Mouse (Mus musculus): ENCODE data around the gene Slc19a2. TPM values are rescaled to one million over a fixed set of nuclear protein-coding genes. Genes with fewer than 3 reads are reported as not detected.

Slc19a2 gene
- total RNA-seq, 1 experiment = 93.3 TPM

GRCm38 (mm10) chr1:164235078-164235477 is 13.8 kb upstream of the Slc19a2 start:
- no peak for DNase-seq (ENCODE audit: low read depth, low spot score)
- H3K27ac ChIP-seq (ENCODE audit: insufficient read depth, low read depth, low read length, poor library complexity, severe bottlenecking) = no peak overlapping the region
- H3K9ac ChIP-seq (ENCODE audit: insufficient read depth, low read depth, low read length, poor library complexity, severe bottlenecking) = no peak overlapping the region
- no peaks in the 10 kb centered on the region for H3K4me1 ChIP-seq (ENCODE audit: control insufficient read depth in 2 of 2, insufficient read depth in 2 of 2, low read length in 2 of 2, poor library complexity in 1 of 2)
- H3K9me3 ChIP-seq (ENCODE audit: control insufficient read depth, insufficient read depth, low read depth, low read length) = no peaks in the 10 kb centered on the region
- no peak overlapping the region for H3K4me3 ChIP-seq (ENCODE audit: insufficient read depth in 1 of 2, low read depth in 1 of 2, low read length in 2 of 2, poor library complexity in 1 of 2, severe bottlenecking in 1 of 2)
- TF ChIP-seq CHD2 (IDR thresholded peaks at IDR 0.05; ENCODE audit: low read depth, low read length) = no peak
- TF ChIP-seq ZNF384 (IDR thresholded peaks at IDR 0.05; ENCODE audit: low read depth, low read length) = no peak
- no peak for TF ChIP-seq HCFC1 (IDR thresholded peaks at IDR 0.05; ENCODE audit: borderline replicate concordance, insufficient read depth, low read length)
- TF ChIP-seq MAFK (IDR thresholded peaks at IDR 0.05; ENCODE audit: insufficient read depth, low read depth, low read length) = no peak
- no peak for TF ChIP-seq ZC3H11A (IDR thresholded peaks at IDR 0.05; ENCODE audit: borderline replicate concordance, low read depth, low read length)
- in situ Hi-C loops (cut with MboI; ENCODE audit: low sequenced_read_pairs in 2 of 2, unreplicated experiment in 2 of 2) = no loop called here
- H3K36me3 ChIP-seq (ENCODE audit: control insufficient read depth, insufficient read depth, low read length, poor library complexity, severe bottlenecking) = no peaks in the 10 kb centered on the region

GRCm38 (mm10) chr1:164236078-164236477 is 12.8 kb upstream of the Slc19a2 start:
- DNase-seq (ENCODE audit: low read depth, low spot score) = no peak
- no peak overlapping the region for H3K4me3 ChIP-seq (ENCODE audit: insufficient read depth in 1 of 2, low read depth in 1 of 2, low read length in 2 of 2, poor library complexity in 1 of 2, severe bottlenecking in 1 of 2)

GRCm38 (mm10) chr1:164241494-164241893 is 7.4 kb upstream of the Slc19a2 start:
- Histone ChIP-seq H3K4me3 (ENCODE audit: insufficient read depth in 1 of 2, low read depth in 1 of 2, low read length in 2 of 2, poor library complexity in 1 of 2, severe bottlenecking in 1 of 2) (no peak overlapping the region), H3K27ac (ENCODE audit: insufficient read depth, low read depth, low read length, poor library complexity, severe bottlenecking) (no peak overlapping the region), H3K4me1 (ENCODE audit: control insufficient read depth in 2 of 2, insufficient read depth in 2 of 2, low read length in 2 of 2, poor library complexity in 1 of 2) (no peaks in the 10 kb centered on the region), H3K9me3 (ENCODE audit: control insufficient read depth, insufficient read depth, low read depth, low read length) (no peaks in the 10 kb centered on the region), H3K9ac (ENCODE audit: insufficient read depth, low read depth, low read length, poor library complexity, severe bottlenecking) (no peak overlapping the region), H3K36me3 (ENCODE audit: control insufficient read depth, insufficient read depth, low read length, poor library complexity, severe bottlenecking) (no peaks in the 10 kb centered on the region)
- no peak for DNase-seq (ENCODE audit: low read depth, low spot score)
- in situ Hi-C loops (cut with MboI; ENCODE audit: low sequenced_read_pairs in 2 of 2, unreplicated experiment in 2 of 2) = no loop called here
- TF ChIP-seq MAFK (IDR thresholded peaks at IDR 0.05; ENCODE audit: insufficient read depth, low read depth, low read length) (peak; percentile 97), CHD2 (IDR thresholded peaks at IDR 0.05; ENCODE audit: low read depth, low read length) (no peak)

More at GRCm38 (mm10) chr1:164236078-164236477, 12.8 kb upstream of the Slc19a2 start:
- H3K9me3 ChIP-seq (ENCODE audit: control insufficient read depth, insufficient read depth, low read depth, low read length) = no peaks in the 10 kb centered on the region
- no peaks in the 10 kb centered on the region for H3K4me1 ChIP-seq (ENCODE audit: control insufficient read depth in 2 of 2, insufficient read depth in 2 of 2, low read length in 2 of 2, poor library complexity in 1 of 2)
- H3K27ac ChIP-seq (ENCODE audit: insufficient read depth, low read depth, low read length, poor library complexity, severe bottlenecking) = no peak overlapping the region
- TF ChIP-seq ZC3H11A (IDR thresholded peaks at IDR 0.05; ENCODE audit: borderline replicate concordance, low read depth, low read length) (no peak), CHD2 (IDR thresholded peaks at IDR 0.05; ENCODE audit: low read depth, low read length) (no peak), MAFK (IDR thresholded peaks at IDR 0.05; ENCODE audit: insufficient read depth, low read depth, low read length) (no peak), HCFC1 (IDR thresholded peaks at IDR 0.05; ENCODE audit: borderline replicate concordance, insufficient read depth, low read length) (no peak), ZNF384 (IDR thresholded peaks at IDR 0.05; ENCODE audit: low read depth, low read length) (no peak)
- in situ Hi-C loops (cut with MboI; ENCODE audit: low sequenced_read_pairs in 2 of 2, unreplicated experiment in 2 of 2) = no loop called here
- H3K9ac ChIP-seq (ENCODE audit: insufficient read depth, low read depth, low read length, poor library complexity, severe bottlenecking) = no peak overlapping the region
- H3K36me3 ChIP-seq (ENCODE audit: control insufficient read depth, insufficient read depth, low read length, poor library complexity, severe bottlenecking) = no peaks in the 10 kb centered on the region

- H3K9me3 ChIP-seq (ENCODE audit: control insufficient read depth, insufficient read depth, low read depth, low read length) = no peaks in the 10 kb centered on the region
- H3K9ac ChIP-seq (ENCODE audit: insufficient read depth, low read depth, low read length, poor library complexity, severe bottlenecking) = no peak overlapping the region
- no peak overlapping the region for H3K27ac ChIP-seq (ENCODE audit: insufficient read depth, low read depth, low read length, poor library complexity, severe bottlenecking)
- no peak for DNase-seq (ENCODE audit: low read depth, low spot score)
- no peaks in the 10 kb centered on the region for H3K36me3 ChIP-seq (ENCODE audit: control insufficient read depth, insufficient read depth, low read length, poor library complexity, severe bottlenecking)
- H3K4me3 ChIP-seq (ENCODE audit: insufficient read depth in 1 of 2, low read depth in 1 of 2, low read length in 2 of 2, poor library complexity in 1 of 2, severe bottlenecking in 1 of 2) = no peak overlapping the region
- TF ChIP-seq CHD2 (IDR thresholded peaks at IDR 0.05; ENCODE audit: low read depth, low read length) = no peak
- TF ChIP-seq ZNF384 (IDR thresholded peaks at IDR 0.05; ENCODE audit: low read depth, low read length) = no peak
- in situ Hi-C loops (cut with MboI; ENCODE audit: low sequenced_read_pairs in 2 of 2, unreplicated experiment in 2 of 2) = no loop called here
- H3K4me1 ChIP-seq (ENCODE audit: control insufficient read depth in 2 of 2, insufficient read depth in 2 of 2, low read length in 2 of 2, poor library complexity in 1 of 2) = no peaks in the 10 kb centered on the region; a peak in 1 of 4 replicates
Observed at GRCm38 (mm10) chr1:164242809-164243208, 6.0 kb upstream of the Slc19a2 start.

- Histone ChIP-seq H3K4me3 (ENCODE audit: insufficient read depth in 1 of 2, low read depth in 1 of 2, low read length in 2 of 2, poor library complexity in 1 of 2, severe bottlenecking in 1 of 2) (peak overlapping the region in 1 of 2 experiments; percentile 89; a peak in 3 of 4 replicates), H3K9ac (ENCODE audit: insufficient read depth, low read depth, low read length, poor library complexity, severe bottlenecking) (peak overlapping the region; percentile 92), H3K36me3 (ENCODE audit: control insufficient read depth, insufficient read depth, low read length, poor library complexity, severe bottlenecking) (no peaks in the 10 kb centered on the region), H3K4me1 (ENCODE audit: control insufficient read depth in 2 of 2, insufficient read depth in 2 of 2, low read length in 2 of 2, poor library complexity in 1 of 2) (peaks cover 0 to 4% of the 10 kb centered on the region in 2 experiments; a peak in 2 of 4 replicates), H3K27ac (ENCODE audit: insufficient read depth, low read depth, low read length, poor library complexity, severe bottlenecking) (no peak overlapping the region), H3K9me3 (ENCODE audit: control insufficient read depth, insufficient read depth, low read depth, low read length) (no peaks in the 10 kb centered on the region)
- TF ChIP-seq CHD2 (IDR thresholded peaks at IDR 0.05; ENCODE audit: low read depth, low read length) (no peak), ZNF384 (IDR thresholded peaks at IDR 0.05; ENCODE audit: low read depth, low read length) (no peak), HCFC1 (IDR thresholded peaks at IDR 0.05; ENCODE audit: borderline replicate concordance, insufficient read depth, low read length) (no peak), MAFK (IDR thresholded peaks at IDR 0.05; ENCODE audit: insufficient read depth, low read depth, low read length) (no peak), ZC3H11A (IDR thresholded peaks at IDR 0.05; ENCODE audit: borderline replicate concordance, low read depth, low read length) (no peak)
- in situ Hi-C loops (cut with MboI; ENCODE audit: low sequenced_read_pairs in 2 of 2, unreplicated experiment in 2 of 2) = no loop called here
- no peak for DNase-seq (ENCODE audit: low read depth, low spot score)
Observed at GRCm38 (mm10) chr1:164247442-164247841, 1.4 kb upstream of the Slc19a2 start.

All from ES-E14 (cell line).